8 mouse cellular contexts compared by ENCODE assay signal in genomic region chr10:68354335-68355231, GRCm38 (mm10).
DNase-seq lines count a peak whose midpoint lies in the region; ATAC-seq and TF ChIP-seq lines count a peak whose summit lies in the region.

No protein-coding gene starts in this region.

- 54% methylated on average over 7 of the region's 8 CpGs for WGBS in hindbrain, embryonic 10.5 days
- WGBS in hindbrain, postnatal 0 days = 48% methylated on average over 7 of the region's 8 CpGs

- peaks cover 28% of the 10 kb centered on the region for H3K4me1 ChIP-seq in hindbrain, embryonic 10.5 days (replicated peaks)
- peaks cover 5% of the 10 kb centered on the region for H3K4me1 ChIP-seq in hindbrain, postnatal 0 days (ENCODE audit: insufficient read depth, low read length)

- no peak overlapping the region for H3K4me2 ChIP-seq in hindbrain, postnatal 0 days (ENCODE audit: low read depth, low read length)

- peak overlapping the region; percentile 67 for H3K27ac ChIP-seq in hindbrain, embryonic 10.5 days
- H3K27ac ChIP-seq in hindbrain, postnatal 0 days = no peak overlapping the region

- H3K27me3 ChIP-seq in hindbrain, embryonic 10.5 days (ENCODE audit: insufficient read depth, poor library complexity, severe bottlenecking) = no peaks in the 10 kb centered on the region
- H3K27me3 ChIP-seq in hindbrain, postnatal 0 days (ENCODE audit: insufficient read depth, low read length) = no peaks in the 10 kb centered on the region

- H3K9me3 ChIP-seq in hindbrain, embryonic 10.5 days = no peaks in the 10 kb centered on the region
- H3K9me3 ChIP-seq in hindbrain, postnatal 0 days (ENCODE audit: low read length) = no peaks in the 10 kb centered on the region

- H3K9ac ChIP-seq in hindbrain, postnatal 0 days (replicated peaks; ENCODE audit: low read length) = no peak overlapping the region

- no peaks in the 10 kb centered on the region for H3K36me3 ChIP-seq in hindbrain, embryonic 10.5 days
- H3K36me3 ChIP-seq in hindbrain, postnatal 0 days (ENCODE audit: insufficient read depth, low read length) = no peaks in the 10 kb centered on the region

- no peak for TF ChIP-seq CTCF in hindbrain, postnatal 0 days (IDR thresholded peaks at IDR 0.05; ENCODE audit: low read depth)

- DNase-seq in hindbrain, embryonic 10.5 days (ENCODE audit: low spot score) = no peak
- no peak for DNase-seq in hindbrain, postnatal 0 days (ENCODE audit: low spot score)
- DNase-seq in adrenal gland, adult 8-10 months = peak; percentile 50
- peak; percentile 45 for DNase-seq in induced T-regulatory cell, adult 2 months (ENCODE audit: low read depth)
- DNase-seq in lung, adult 18-20 months = peak; percentile 61 to 71
- no peak for DNase-seq in gastrocnemius, postnatal 10 days

- ATAC-seq in hindbrain, postnatal 0 days = no peak
- ATAC-seq in erythroblast, adult 5-6 weeks (replicated peaks; ENCODE audit: low FRiP score, poor library complexity, severe bottlenecking) = no peak
- ATAC-seq in cerebellum, adult (ENCODE audit: insufficient number of reproducible peaks, low FRiP score, low TSS enrichment) = no peak

- no peak overlapping the region for H3K4me3 ChIP-seq in hindbrain, embryonic 10.5 days
- no peak overlapping the region for H3K4me3 ChIP-seq in hindbrain, postnatal 0 days (ENCODE audit: low read length)

Comparison
In these comparisons a context has a peak if more than half of its experiments do, and no peak if none do; other contexts are left out.
1. DNase-seq: peak in adrenal gland, adult 8-10 months (single experiment), induced T-regulatory cell, adult 2 months (single experiment) and lung, adult 18-20 months (2 of 2); none in hindbrain, embryonic 10.5 days (single experiment), hindbrain, postnatal 0 days (single experiment) and gastrocnemius, postnatal 10 days (single experiment).